In genomic region chr12:12622712-12623292, GRCm38 (mm10) we compare ENCODE assay signal across 8 mouse cellular contexts.
A peak's percentile ranks its signal among the peaks of the same experiment; 100 is the strongest.
DNase-seq lines count a peak whose midpoint lies in the region; ATAC-seq and TF ChIP-seq lines count a peak whose summit lies in the region.

No protein-coding gene starts in this region.

- ATAC-seq in forebrain, embryonic 13.5 days = peak; percentile 90
- peak; percentile 63 for ATAC-seq in liver, postnatal 0 days

- no peak overlapping the region for H3K4me2 ChIP-seq in forebrain, embryonic 13.5 days
- H3K4me2 ChIP-seq in liver, postnatal 0 days (ENCODE audit: low read depth, low read length) = no peak overlapping the region

- no peak overlapping the region for H3K27ac ChIP-seq in ES-E14 (ENCODE audit: insufficient read depth, low read depth, low read length, poor library complexity, severe bottlenecking)
- H3K27ac ChIP-seq in forebrain, embryonic 13.5 days = peak overlapping the region; percentile 25; the same call in 1 of the 2 replicates
- H3K27ac ChIP-seq in liver, postnatal 0 days (ENCODE audit: low read depth) = no peak overlapping the region

- no peaks in the 10 kb centered on the region for H3K27me3 ChIP-seq in forebrain, embryonic 13.5 days
- no peaks in the 10 kb centered on the region for H3K27me3 ChIP-seq in liver, postnatal 0 days (ENCODE audit: insufficient read depth, low read length)

- TF ChIP-seq EP300 in liver, postnatal 0 days (IDR thresholded peaks at IDR 0.05; ENCODE audit: low read depth) = no peak

- H3K4me3 ChIP-seq in ES-E14 (ENCODE audit: insufficient read depth in 1 of 2, low read depth in 1 of 2, low read length in 2 of 2, poor library complexity in 1 of 2, severe bottlenecking in 1 of 2) = no peak overlapping the region
- H3K4me3 ChIP-seq in forebrain, embryonic 13.5 days = no peak overlapping the region
- H3K4me3 ChIP-seq in liver, postnatal 0 days (ENCODE audit: low read depth, low read length) = no peak overlapping the region

- peak; percentile 75 for DNase-seq in ES-E14 (ENCODE audit: low read depth, low spot score)
- DNase-seq in c-Kit-positive CD71-positive TER-119-positive erythroid progenitor cells, embryonic 14.5 days (ENCODE audit: low spot score) = peak; percentile 45
- peak; percentile 26 for DNase-seq in heart, postnatal 25 days (ENCODE audit: low spot score)
- DNase-seq in layer of hippocampus, adult 11-12 months (ENCODE audit: low spot score) = peak; percentile 92
- DNase-seq in liver, postnatal 0 days = peak; percentile 76
- peak; percentile 61 for DNase-seq in ovary, adult 18-20 months (ENCODE audit: low spot score)
- peak; percentile 28 to 76 for DNase-seq in thymus, postnatal 10 days (ENCODE audit: low spot score in 2 of 2)

- WGBS in forebrain, embryonic 13.5 days = 15% methylated on average over 5 of the region's 5 CpGs
- 29% methylated on average over 5 of the region's 5 CpGs for WGBS in liver, postnatal 0 days (ENCODE audit: insufficient replicate concordance)

- no peaks in the 10 kb centered on the region for H3K9me3 ChIP-seq in ES-E14 (ENCODE audit: control insufficient read depth, insufficient read depth, low read depth, low read length)
- no peaks in the 10 kb centered on the region for H3K9me3 ChIP-seq in forebrain, embryonic 13.5 days (replicated peaks)
- no peaks in the 10 kb centered on the region for H3K9me3 ChIP-seq in liver, postnatal 0 days (ENCODE audit: low read length)

- H3K4me1 ChIP-seq in ES-E14 (ENCODE audit: control insufficient read depth in 2 of 2, insufficient read depth in 2 of 2, low read length in 2 of 2, poor library complexity in 1 of 2) = peaks cover 2 to 4% of the 10 kb centered on the region in 2 experiments; a peak in 1 of 4 replicates
- H3K4me1 ChIP-seq in forebrain, embryonic 13.5 days = peaks cover 29% of the 10 kb centered on the region
- H3K4me1 ChIP-seq in liver, postnatal 0 days (ENCODE audit: insufficient read depth) = no peaks in the 10 kb centered on the region

- peak; percentile 71 for TF ChIP-seq CTCF in liver, postnatal 0 days (IDR thresholded peaks at IDR 0.05; ENCODE audit: low read depth)

- no peak overlapping the region for H3K9ac ChIP-seq in ES-E14 (ENCODE audit: insufficient read depth, low read depth, low read length, poor library complexity, severe bottlenecking)
- H3K9ac ChIP-seq in forebrain, embryonic 13.5 days = no peak overlapping the region
- H3K9ac ChIP-seq in liver, postnatal 0 days (replicated peaks) = no peak overlapping the region

- intact Hi-C loops in heart, postnatal 25 days (cut with DNase I) = loop anchor here (1.0 to 5.0 kb wide), 4 partner anchors 186 to 592 kb away; no protein-coding TSS in a partner anchor

- no peaks in the 10 kb centered on the region for H3K36me3 ChIP-seq in ES-E14 (ENCODE audit: control insufficient read depth, insufficient read depth, low read length, poor library complexity, severe bottlenecking)
- no peaks in the 10 kb centered on the region for H3K36me3 ChIP-seq in forebrain, embryonic 13.5 days (ENCODE audit: poor library complexity, severe bottlenecking)
- H3K36me3 ChIP-seq in liver, postnatal 0 days (replicated peaks; ENCODE audit: insufficient read depth, low read length) = no peaks in the 10 kb centered on the region

- in situ Hi-C loops in ES-E14 (cut with MboI; ENCODE audit: low sequenced_read_pairs in 2 of 2, unreplicated experiment in 2 of 2) = loop anchor here in 1 of 2 experiments (10.0 kb wide), 1 partner anchor 322 kb away; the partner anchor contains the start of gene Mycn

TF ChIP-seq in ES-E14, 5 proteins besides CTCF, POLR2A, EP300 and RAD21:
- TF ChIP-seq ZC3H11A (IDR thresholded peaks at IDR 0.05; ENCODE audit: borderline replicate concordance, low read depth, low read length) (peak; percentile 79), ZNF384 (IDR thresholded peaks at IDR 0.05; ENCODE audit: low read depth, low read length) (no peak)
TF ChIP-seq in ES-E14: peak in this region for 1.

Comparison
In these comparisons a context has a peak if more than half of its experiments do, and no peak if none do; other contexts are left out.
1. DNase-seq: peak in every context shown above with its lines; median percentile 92 in layer of hippocampus, adult 11-12 months; 76 in liver, postnatal 0 days; 75 in ES-E14; 61 in ovary, adult 18-20 months; 52 in thymus, postnatal 10 days; 45 in c-Kit-positive CD71-positive TER-119-positive erythroid progenitor cells, embryonic 14.5 days; 26 in heart, postnatal 25 days.